Mouse (Mus musculus): Measurements from ENCODE around the gene Stk32c.

The Stk32c gene

DNA sequence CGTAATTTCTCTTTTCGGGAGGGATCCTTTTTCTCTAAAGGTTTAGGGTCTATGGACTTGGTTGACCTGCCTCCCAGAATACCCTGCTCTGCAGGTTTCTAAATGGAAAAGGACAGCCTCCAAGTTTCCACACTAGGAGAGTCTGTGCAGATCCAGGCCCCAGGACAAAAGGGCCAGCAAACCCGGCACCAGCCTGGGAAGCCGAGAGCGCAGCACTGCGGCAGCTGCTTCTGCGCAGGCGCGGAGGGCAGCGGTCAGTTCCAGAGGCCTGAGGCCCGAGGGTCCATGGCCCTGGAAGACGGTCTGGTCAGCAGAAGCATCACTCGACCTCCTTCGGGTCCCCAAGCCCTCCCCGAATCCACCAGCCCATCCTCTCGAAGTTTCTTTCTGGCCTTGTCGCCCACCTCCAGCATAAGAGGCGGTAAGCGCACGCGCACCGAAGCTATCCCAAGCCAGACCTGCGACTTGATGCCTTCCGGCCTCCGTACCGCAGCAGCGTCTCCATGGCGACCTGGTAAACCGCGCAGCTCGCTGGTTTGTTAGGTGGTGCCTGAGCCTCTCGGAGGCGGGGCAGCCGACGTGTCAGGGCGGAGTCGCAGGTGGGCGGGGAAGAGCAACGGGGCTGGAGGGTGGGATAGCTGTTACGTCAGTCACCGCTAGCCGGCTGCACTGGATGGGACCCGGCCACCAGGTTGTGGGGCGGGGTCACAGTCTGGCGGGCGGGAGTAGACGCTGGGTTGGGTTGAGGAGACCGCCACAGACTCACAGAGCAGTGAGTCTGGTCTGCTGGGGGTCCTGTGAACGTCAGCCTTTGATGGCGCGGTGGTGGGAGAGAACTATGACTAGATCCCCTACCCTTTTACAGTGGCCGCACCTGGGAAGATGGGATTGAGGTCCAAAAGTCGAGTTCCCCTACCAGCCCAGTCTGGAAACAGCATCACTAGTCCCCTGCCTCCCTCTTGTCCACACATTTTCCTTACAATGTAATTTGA lies at the start of gene Stk32c, which contains the start of gene Lrrc27:
Gene Stk32c, minus strand, starts transcription at position 554 of the 992 bp plus-strand sequence.
Gene Lrrc27, plus strand, starts transcription at position 235 of the 992 bp plus-strand sequence.
- DNase-seq = peak; percentile 98

DNA sequence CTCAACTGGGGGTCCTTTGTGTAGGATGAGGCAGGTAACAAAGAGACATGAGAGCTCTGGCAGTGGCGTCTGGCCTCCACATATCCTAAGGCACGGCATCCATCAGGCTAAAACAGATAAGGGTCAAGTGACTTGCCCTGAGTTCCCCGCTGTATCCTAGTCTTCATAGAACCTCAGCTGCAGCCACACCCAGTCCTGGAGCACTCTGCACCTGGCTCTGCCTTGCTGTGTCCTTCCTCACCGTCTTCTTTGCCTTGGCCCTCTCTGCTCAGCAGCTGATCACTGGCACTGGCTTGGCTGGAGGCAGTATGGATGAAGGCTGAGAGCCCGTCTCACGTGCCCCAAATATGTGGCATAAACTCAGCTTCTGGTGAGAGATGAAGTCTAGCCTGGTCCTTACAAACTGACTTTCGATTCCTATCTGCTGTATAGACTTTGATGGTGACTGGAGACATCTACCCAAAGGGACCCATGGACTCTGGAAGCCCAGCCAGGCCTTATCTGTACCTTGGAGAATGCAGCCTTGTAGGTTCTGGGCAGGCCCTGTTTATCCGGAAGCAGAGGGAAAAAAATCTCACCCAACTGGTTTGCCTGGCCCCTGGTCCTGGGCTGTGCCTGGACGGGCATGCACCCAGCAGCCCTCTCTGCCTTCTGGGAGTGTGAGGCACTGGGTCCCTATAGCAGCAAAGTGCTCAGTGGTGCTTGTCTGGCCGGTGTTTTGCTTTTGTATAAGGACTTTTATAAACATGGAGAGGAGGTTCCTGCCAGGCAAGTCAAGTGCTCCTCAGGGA lies 44.8 kb upstream of the Stk32c start:
- DNase-seq = no peak

DNA sequence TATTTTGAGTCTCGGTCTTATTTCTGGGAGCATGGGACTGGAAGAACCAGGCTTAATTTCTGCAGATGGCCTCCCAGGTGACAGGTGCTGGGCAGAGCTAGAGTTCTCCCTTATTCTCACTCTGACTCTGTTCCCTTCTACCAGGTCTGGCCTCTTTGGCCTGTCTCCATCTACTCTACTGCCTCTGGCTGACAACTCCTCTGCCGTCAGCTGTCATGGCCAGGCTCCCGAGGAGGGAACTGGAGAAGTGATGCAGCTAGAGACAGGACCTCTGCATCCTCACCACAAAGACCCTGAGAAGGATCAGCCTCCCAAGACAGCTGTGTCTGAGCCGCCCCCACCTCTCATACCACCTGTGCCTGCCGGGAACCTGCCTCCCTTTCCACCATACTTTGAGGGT lies 41.5 kb upstream of the Stk32c start:
- no peak for DNase-seq

DNA sequence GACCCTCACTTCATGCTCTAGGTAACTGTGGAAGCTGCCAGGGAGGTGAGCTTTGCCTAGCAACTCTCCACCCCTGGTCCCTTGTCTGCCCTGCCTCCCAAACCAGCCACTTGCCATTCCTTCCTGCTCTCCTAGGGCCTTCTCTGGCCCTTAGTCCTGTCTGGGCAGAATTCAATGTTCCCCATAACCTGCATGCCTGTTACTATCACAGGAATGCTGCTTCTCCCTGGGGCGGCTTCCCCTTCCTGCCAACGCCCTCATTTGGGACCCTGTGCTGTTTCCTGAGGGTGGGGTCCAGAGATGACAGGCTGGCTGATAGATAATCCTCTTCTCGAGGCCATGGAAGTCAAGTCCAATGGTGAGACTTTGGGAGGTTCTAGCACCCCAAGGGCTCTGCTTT lies 40.4 kb upstream of the Stk32c start:
- DNase-seq = no peak

DNA sequence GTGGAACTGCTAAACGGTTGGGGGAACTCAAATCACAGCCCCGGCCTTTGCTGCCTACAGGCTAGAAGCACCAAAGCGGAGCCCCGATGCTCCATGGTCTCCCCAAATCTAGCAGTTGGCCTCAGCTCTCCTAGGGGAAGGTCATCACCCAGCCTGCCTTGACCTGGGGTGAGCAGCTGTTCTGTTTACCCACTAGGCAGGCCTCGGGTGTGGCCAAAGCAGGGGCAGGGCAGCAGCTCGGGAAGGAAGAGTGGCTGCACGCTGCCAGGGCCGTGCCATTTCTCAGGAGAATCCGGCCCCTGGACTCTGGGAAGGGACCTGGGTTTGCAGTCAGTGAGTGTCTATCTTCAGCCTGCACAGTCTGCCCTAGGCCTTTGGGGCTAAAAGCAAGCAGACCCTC lies 39.9 kb upstream of the Stk32c start:
- DNase-seq = no peak

DNA sequence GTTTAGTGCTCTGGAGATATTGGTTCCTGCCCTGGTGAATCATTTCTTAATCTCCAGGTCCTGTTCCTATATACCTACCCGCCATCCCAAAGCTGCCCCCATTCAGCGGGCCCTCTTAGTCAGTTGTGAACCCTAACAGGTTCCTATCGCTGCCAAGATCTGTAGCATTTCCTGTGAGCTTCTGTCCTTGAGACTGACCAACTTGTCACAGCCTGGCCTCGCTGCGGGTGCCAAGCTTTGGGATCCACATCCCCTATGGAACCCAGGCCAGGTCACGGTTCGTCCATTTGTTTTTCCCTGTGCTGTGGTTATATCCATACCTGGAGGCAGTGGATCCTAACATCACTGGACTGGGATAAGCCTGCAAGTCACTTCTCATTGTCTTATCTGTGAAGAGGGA lies 39.5 kb upstream of the Stk32c start:
- DNase-seq = no peak

DNA sequence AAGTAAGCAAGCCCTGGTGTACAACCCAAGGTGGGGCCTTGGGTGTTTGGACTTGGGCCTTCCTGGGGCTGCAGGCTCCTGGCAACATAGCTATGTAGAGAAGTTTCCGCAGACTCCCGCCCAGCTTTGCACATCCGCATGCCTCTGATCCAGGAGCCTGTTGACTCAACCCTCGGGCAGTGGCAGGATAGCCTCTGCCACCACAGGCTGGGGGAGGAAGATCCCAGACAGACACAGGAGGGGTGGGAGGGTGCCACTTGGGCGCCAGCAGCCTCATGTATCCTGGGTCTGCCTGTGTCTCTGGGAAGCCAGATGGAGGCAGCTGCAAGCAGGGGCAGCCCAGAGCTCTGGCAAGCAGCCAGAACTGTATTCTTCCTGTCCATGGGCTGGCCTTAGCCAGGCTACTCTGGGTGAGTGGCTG lies 38.8 kb upstream of the Stk32c start:
- DNase-seq = peak in 1 of 2 experiments; percentile 22

DNA sequence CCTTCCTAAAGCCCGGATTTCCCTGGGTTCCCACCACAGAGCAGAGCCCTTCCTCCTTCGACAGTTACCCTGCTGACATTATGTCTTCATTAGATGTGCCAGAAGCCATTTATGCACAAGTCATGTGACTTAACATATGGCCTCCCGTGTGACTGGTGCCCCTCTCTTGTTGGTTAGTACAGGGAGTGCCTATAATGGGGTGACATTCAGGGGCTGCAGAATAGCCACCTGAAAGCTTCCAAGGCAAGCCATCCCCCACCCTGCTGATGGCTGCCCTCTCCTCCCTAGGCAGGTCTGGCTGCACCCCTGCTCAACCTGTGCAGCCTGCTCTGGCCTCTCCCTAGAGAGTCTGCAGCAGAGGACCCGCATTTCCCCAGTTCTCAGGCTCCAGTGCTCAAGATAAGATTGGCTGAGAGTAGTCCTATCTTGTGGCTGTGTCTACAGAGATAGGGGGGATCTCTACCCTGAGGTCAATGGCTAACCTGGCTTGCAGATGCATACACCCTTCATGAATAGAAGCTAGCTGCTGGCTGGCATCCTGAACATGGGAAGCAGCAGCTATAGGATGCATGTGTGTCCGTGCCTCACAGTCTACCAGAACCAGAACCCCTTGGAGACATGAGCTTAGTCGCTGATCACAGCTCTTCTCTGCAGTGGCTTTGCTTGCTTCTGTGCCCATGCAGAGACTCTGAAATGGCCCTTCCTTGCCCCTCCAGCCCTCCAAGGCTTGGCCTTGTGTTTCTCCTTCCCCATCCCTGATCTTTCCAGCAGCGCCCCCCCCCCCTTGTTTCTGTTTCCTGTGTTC lies 36.5 kb upstream of the Stk32c start:
- DNase-seq = peak; percentile 39 to 44

DNA sequence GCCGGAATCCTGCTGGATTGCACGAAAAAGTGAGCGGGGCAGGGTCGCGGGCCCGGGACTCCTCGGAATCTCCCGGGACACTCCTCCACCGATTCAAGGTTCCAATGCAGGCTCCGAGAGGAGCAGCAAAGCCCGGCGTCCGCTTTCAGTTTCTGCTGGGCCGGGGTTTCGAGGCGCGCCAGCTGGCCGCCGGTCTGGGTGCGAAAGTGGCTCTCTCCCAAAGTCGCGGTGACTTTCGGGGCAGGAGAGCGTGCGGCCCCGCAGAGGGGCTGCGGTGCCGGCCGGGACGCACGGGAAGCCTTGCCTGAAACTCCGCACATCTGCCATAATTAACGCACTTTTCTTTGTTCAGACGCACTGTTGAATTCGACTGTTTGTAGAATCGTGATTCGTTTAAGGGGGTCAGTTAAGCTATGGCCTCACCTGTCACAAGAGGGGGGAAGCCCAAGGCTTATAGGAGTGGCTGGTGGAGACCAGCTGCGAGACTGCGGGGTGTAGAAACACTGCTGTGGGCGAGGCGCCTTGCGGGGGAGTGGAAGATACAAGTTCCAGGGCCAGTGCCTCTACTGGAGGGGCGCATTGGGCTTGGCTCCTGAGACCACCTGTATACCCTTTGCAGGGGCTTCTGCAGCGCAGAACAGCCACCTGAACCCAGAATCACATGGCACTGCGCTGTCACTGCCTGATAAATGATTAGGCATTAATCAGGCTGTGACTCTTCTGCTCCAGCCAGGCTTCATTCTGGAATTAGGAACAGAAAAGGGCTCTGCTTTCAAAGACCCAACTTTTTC lies 35.7 kb upstream of the Stk32c start:
- peak in 1 of 2 experiments; percentile 29 for DNase-seq

DNA sequence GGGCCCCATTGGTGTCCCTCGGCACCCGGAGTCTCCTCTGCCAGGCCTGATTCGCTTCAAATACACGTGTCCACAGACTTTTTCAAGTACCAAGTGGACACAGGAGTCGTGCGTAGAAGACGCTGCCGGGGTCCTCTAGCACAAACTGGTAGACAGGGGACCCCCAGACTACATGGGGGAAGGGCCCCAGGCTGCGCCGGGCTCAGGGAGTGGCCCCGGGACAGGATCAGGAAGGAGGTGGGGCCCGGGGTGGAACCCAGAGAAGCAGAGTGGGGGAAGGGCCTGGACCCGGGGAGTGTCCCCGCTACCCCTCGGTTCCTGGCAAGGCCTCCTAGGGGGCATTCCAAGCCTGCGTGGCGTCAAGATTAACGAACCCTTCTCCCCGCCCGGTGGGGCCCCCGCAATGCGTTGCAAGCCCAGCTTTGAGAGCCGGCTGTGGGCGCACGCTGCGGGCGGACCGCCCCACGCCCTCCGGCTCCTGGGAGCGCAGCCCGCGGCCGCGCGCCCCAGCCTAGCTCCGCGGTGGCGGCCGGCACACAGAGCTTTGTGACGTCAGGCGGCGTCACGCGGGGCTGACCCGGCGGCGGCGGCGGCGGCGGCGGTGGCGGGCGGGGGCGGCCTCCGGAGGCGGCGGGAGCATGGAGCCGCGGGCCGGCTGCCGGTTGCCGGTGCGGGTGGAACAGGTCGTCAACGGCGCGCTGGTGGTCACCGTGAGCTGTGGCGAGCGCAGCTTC lies 34.9 kb upstream of the Stk32c start, which contains the start of gene Pwwp2b:
Gene Pwwp2b, plus strand, starts transcription at position 602 of the 734 bp plus-strand sequence.
- DNase-seq = peak; percentile 84 to 90

DNA sequence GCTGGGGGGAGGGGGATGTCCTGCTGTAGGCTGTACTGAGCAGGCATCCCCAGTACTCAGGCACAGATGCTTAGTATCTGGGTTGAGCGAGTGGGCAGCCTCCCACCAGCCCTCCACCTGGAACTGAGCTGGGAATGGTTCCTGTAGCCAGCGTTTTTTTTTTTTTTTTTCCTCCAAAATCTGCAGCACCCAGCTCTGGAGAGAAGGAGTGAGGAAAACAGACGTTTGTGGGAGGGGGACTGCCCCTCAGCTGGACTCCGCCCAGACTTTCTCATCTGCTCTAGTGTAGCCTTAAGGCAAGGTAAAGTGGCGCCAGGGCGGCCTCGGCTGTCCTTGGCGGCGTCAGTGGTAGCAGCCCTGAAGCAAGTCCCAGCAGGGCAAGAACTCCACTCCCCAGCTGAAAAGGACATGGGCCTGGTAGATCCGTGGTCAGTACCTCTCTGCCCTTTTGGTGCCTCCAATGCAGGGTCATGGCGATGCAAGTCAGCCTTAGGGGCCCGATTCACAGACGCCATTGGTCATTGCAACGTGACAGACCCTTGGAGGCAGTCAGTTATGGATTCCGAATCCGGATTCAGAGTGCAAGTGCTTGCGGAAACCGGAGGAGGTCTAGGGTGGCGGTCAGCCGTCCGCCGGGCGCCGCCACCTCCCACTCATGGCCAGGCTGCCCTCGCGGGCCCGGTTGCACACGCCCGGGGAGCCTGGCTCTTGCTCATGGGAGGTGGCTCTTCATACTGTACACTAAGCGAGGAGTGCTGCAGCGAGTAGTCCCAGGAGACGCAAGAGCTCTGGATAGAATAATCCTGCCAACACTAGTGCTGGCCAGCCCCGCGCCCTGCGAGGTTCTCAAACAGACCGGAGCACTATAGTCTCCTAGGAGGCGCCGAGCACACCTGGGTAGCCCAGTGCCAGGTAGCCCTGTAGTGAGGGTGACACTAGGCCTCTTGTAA lies 34.1 kb upstream of the Stk32c start:
- peak; percentile 33 to 60 for DNase-seq

DNA sequence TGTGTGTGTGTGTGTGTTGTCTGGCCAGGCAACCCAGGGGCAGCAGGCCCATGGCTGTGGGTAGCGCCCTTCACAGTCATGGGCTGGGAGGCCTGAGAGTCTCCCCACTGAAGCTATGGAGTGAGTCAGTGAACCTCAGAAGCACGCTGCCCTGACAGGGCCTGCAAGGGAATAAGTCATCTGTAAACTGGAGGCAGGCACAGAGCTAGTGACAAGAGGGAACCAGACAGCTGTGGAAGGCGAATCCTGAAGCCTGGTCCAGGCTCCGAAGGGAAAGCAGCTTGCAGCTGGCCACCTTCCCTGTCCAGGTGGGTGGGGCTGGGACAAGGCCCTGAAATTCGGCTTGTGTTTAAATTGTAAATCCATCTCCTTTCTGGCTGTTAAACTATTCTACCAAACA lies 33.0 kb upstream of the Stk32c start:
- DNase-seq = no peak

DNA sequence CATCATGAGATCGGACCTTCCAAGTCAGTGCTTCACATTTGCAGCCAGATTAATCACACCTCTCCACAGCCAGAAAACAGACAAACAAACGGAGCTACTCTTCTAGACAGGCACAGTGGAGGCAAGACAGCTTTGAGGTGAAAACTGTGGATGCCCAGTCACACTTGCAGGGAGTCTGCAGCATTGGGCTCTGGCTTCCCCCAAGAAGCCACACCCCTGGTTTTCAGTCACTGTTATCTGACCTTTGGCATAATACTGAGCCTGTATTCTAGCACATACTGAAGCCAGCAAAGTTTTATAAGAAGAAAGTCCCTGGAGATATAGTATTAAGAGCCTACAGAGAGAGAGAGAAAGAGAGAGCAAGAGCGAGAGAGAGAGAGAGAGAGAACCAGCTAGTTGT lies 26.3 kb upstream of the Stk32c start:
- no peak for DNase-seq

DNA sequence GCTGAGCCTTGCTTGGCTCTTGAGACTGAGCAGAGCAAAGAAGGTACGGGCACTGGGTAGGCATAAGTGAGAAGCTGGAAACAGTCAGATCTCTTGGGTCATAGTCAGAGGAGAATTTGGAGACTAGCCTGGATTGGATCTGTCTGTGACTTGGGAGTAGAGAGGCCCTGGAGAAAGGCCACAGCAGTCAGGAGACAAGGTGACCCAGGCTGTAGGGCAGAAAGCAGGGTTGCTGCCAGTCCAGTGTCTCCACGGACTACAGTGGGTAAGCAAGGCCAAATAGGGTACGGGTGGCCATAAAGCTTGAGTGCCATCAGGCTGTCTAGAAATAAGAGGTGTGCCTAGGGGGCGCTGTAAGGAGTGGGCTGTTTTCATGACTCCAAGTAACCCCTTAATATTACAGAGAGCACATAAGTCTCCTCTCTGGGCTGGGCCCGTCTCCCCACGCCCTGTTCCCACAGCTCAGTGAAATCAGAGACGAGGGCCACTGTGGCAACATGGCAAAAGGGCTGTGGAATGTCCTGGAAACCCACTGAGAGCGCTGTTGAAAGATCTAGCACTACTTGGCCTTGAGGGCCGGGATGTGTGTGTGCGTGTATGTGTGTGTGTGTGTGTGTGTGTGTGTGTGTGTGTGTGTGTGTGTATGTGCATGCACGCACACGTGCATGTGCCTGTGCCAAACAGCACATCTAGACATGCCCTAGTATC lies 22.7 kb upstream of the Stk32c start:
- no peak for DNase-seq

DNA sequence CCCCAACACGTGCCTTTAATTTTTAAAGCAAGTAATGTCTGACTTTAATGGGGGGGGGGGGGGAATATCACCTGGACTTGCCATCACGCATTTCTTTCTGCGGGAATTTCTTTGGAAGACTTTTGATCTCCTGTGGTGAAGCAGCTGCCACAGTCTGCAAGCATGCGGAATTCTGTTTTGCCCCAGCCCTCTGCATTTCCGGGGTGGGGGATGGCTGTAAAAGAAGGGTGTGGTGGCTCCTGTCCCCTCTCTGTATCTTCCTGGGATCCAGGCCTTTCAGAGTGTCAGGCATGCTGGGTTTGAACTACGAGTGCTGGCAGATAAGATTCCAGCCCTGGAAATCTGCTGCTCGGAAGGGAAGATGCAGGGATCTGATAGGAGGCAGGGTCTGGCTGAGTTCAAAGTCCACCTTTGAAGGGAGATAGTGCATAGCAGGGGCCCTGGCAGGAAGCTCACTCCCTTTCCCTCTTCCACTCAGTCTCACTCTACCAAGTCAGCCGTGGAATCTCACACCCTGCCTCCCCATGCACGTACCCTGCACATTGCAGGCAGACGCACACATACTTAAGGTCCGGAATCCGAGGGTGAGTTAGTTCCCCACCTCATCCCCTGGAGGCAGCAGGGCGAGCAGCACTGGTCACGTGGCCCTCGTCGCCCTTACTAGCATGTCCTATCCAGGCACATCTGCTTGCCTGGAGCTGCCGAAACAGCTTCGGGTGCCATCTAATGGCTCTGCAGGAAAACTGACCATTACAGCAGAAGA lies 21.5 kb upstream of the Stk32c start:
- no peak for DNase-seq

DNA sequence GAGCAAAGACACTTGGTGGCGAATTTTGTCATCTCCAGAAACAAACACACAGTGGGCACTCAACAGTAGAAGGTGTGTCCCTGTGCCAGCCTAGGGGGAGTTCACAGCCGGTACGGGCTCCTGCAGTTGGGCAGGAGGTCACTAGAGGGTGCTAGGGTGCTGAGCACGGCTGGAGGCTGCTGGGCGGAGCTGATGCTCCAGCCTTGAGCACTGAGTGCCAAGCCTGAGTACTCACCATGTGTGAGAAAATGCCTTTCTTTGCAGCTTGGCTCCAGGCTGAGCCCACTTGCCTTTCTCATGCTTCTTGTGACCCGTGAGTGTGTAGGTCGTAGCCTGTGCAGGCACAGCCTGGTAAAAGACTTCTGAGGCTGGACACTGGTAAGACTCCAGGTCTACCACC lies 20.6 kb upstream of the Stk32c start:
- peak; percentile 92 for DNase-seq

DNA sequence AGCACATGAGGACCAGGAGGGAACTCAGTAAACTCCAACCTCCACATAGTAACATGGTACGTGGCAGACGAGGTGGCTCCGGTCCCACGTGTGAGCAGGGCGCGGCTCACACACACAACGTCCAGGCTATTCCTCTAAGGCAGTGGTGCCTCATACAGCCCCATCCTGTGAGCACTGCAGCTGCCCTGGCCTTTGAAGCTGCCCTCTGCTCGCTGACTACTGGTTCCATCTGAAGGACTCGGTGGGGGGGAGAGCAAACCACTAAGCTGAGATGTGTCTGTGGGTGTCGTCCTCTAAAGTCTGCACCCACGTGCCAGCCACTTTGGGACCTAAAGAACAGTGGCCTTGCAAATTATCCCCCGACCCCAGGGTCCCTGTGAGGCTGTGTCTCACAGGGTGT lies 17.1 kb upstream of the Stk32c start:
- no peak for DNase-seq

DNA sequence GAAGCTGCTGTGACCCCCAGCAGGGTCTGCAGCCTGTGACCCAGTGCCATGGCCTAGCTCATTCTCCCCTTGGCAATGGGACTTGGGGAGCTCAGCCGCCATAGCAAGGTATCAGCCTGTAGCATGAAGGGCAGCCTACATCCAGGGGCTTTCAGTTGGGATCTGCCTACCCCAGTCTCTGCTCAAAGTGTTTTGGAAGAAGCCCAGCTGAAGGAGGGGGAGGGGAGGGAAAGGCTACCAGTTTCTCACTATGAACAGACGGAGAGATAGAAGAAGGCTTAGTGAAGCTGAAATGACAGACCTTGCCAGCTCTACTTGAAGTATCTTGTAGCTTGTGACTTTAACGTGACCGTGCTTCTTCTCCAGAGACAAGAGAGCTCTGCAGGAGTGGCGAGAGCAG lies 16.7 kb upstream of the Stk32c start:
- DNase-seq = no peak
